Mouse (Mus musculus): ENCODE measurements around the gene Olfr328.
"Not testable (repeated sequence)": the region's sequence is repeated elsewhere in the genome, so short reads cannot be mapped to it uniquely, and the experiment has no call there.

DNA sequence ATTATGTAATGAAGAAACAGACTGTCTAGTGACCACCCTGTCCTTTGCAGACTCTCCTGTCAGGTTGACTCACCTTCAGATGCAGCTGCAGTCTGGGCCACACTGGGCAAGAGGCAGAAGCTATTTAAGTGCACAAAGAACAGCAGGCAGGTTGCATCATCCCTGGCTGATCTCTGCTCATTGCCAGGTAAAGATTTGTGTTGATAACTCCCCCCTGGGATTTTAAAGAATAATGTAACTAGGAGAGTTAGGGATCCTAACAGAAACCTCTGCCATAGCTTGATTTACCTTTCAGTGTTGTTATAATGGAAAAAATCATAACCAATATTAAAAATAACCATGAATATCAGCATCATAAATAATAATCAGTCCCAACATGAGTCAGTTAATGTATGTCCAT, 20.7 kb downstream of the Olfr328 start, which contains the start of gene Olfr330:
- TF ChIP-seq EP300, CTCF (IDR thresholded peaks at IDR 0.05; ENCODE audit: low read depth): not testable (repeated sequence)

Data from liver, postnatal 0 days (tissue).